Mouse (Mus musculus): ENCODE results near the gene Gse1.

DNA sequence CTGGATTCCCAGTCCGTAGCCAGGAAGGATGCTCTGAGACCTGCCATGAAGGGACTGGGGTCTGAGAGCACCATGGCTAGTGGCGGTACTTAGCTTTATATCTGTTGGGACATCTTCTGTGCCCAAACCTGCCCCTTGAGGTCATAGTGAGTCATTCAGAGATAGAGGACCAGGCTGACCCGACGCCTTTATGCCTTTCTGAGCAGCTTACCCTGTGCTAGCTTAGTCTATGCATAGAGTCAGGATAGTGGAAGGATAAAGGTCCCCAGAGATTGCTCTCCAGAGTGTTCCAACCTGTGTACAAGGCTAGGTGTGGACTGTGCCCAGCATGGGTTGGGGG is 264.6 kb downstream of the Gse1 start:
- no peak for TF ChIP-seq POLR2A (IDR thresholded peaks at IDR 0.05; ENCODE audit: insufficient read depth, low read depth, low read length)
- no peak for TF ChIP-seq CTCF (IDR thresholded peaks at IDR 0.05)
- no peak for TF ChIP-seq EP300 (IDR thresholded peaks at IDR 0.05; ENCODE audit: insufficient read depth, low read depth, low read length)

All from heart, adult 2 months (tissue).